Mouse (Mus musculus) colon, adult 2 months (tissue): ENCODE results near the gene Mrps26. TPM values are rescaled to one million over a fixed set of nuclear protein-coding genes. Genes with fewer than 3 reads are reported as not detected.

ENCODE experiments used
- polyA plus RNA-seq: library from polyadenylated mRNA; depleted of rRNA; stranded (reverse); fragments of >200 nt; gene quantifications from 2 replicates; pipeline ENCODE4 v1.2.3, GENCODE M21; 2012; rRNA removed

Mrps26 gene
- polyA plus RNA-seq = 96.1 and 98.1 TPM in 2 replicates

GRCm38 (mm10) chr2:130563212-130564055 lies at the start of gene Mrps26:
Gene Mrps26 (plus strand): TSS chr2:130563742.

DNA sequence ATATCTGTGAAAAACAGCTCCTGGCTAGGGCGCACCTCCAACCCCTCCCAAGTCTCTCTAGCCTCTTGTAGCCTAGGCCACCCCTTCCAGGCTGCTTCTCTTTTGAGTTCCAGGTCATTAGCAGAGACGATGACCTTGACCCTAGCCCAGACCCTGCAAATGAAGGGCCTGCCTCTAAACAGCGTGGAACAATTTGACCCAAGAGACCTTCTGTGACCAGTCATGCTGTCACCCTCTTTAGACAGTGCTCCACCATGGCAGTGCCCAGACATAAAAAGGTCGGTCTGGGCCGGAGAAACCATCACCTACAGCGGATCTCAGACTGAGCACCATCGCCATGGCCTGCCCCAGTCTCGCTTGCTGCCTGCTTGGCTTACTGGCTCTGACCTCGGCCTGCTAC lies 12.3 kb downstream of the Mrps26 start, which contains the start of gene Oxt:
Gene Oxt, plus strand, starts transcription at position 301 of the 400 bp plus-strand sequence.

DNA sequence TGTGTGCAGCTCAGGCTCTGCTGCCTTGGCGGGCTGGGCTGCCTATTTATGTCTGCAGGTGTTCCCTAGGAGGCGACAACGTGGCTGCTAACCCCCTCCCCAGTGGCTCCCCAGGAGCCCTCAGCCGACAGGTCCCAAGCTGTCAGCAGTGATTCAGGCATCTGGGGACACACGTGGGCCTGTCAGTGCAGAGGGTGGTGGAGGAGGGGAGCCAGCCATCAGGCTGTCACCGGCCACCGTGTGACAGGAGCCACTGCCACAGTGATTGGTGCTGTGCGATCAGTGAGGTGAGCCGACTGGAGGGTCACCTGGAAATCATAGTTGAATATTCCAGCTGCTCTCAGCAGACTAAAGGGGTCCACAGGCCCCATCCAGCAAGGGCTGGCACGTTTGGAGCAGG lies 19.0 kb downstream of the Mrps26 start, which contains the start of gene Avp:
Gene Avp, minus strand, starts transcription at position 3 of the 400 bp plus-strand sequence.

Other genes starting within 250 kb of the Mrps26 start
- 2.1 TPM in 2 replicates for gene Cpxm1, start 166.2 kb upstream of the Mrps26 start, polyA plus RNA-seq
- not detected in 2 replicates for gene Gm28372, start 158.5 kb upstream of the Mrps26 start, polyA plus RNA-seq
- not detected in 2 replicates for gene 1700020A23Rik, start 158.5 kb upstream of the Mrps26 start, polyA plus RNA-seq
- not detected in 2 replicates for gene Tmem239, start 157.3 kb upstream of the Mrps26 start, polyA plus RNA-seq
- gene Vps16, start 139.4 kb upstream of the Mrps26 start, polyA plus RNA-seq = 40.9 and 53.4 TPM in 2 replicates
- 19.3 and 27.3 TPM in 2 replicates for gene Pced1a, start 139.0 kb upstream of the Mrps26 start, polyA plus RNA-seq
- gene Ptpra, start 113.5 kb upstream of the Mrps26 start, polyA plus RNA-seq = 41.5 and 43.6 TPM in 2 replicates
- gene Oxt, start 12.4 kb downstream of the Mrps26 start, polyA plus RNA-seq = 0.28 TPM in 1 of 2 replicates, not detected in the other
- gene Avp, start 18.8 kb downstream of the Mrps26 start, polyA plus RNA-seq = not detected in 2 replicates
- 1.1 TPM in 2 replicates for gene Fastkd5, start 66.3 kb downstream of the Mrps26 start, polyA plus RNA-seq
- gene Ubox5, start 66.3 kb downstream of the Mrps26 start, polyA plus RNA-seq = 5.7 TPM in 2 replicates
- 61.8 and 69.8 TPM in 2 replicates for gene Lzts3, start 79.1 kb downstream of the Mrps26 start, polyA plus RNA-seq
- gene Ddrgk1, start 100.9 kb downstream of the Mrps26 start, polyA plus RNA-seq = 73.1 and 112 TPM in 2 replicates
- 23.8 and 25.9 TPM in 2 replicates for gene Itpa, start 103.9 kb downstream of the Mrps26 start, polyA plus RNA-seq
- 0.83 and 1.2 TPM in 2 replicates for gene Slc4a11, start 133.8 kb downstream of the Mrps26 start, polyA plus RNA-seq